Comparison of ENCODE assay signal across 34 mouse cellular contexts in genomic region chr10:127959161-127959679, GRCm38 (mm10). TPM values are rescaled to one million over a fixed set of nuclear protein-coding genes. Genes with fewer than 3 reads are reported as not detected.
DNase-seq lines count a peak whose midpoint lies in the region; ATAC-seq and TF ChIP-seq lines count a peak whose summit lies in the region.
"Had no signal": no experiment of that assay in that cellular context is flagged by ENCODE, and none has a peak within 500 bp of the region (broad histone marks: within the 10 kb centered on the region; RNA-seq: fewer than 3 reads in every experiment).

No protein-coding gene starts in this region.

- in situ Hi-C loops in CH12.LX (cut with MboI; ENCODE audit: low pct_ligation_motif_present, low pct_unique_long_range_greater_than_20kb, low sequenced_read_pairs), result no loop called here

- TF ChIP-seq POLR2A in CH12.LX (IDR thresholded peaks at IDR 0.05; ENCODE audit: low read depth, low read length), result no peak

- no peaks in the 10 kb centered on the region for H3K9me3 ChIP-seq in liver, embryonic 14.5 days (ENCODE audit: control insufficient read depth, low read length)
- H3K9me3 ChIP-seq in CH12.LX (replicated peaks; ENCODE audit: low read length), result peaks cover 4% of the 10 kb centered on the region
- H3K9me3 ChIP-seq: heart, embryonic 13.5 days; midbrain, embryonic 10.5 days; midbrain, embryonic 15.5 days; neural tube, embryonic 15.5 days; stomach, embryonic 15.5 days had no signal

- no peak for TF ChIP-seq EP300 in liver, embryonic 14.5 days (IDR thresholded peaks at IDR 0.05; ENCODE audit: low read depth)
- TF ChIP-seq EP300 in CH12.LX (IDR thresholded peaks at IDR 0.05; ENCODE audit: low read length), result no peak

- no peaks in the 10 kb centered on the region for H3K36me3 ChIP-seq in liver, embryonic 14.5 days (replicated peaks; ENCODE audit: control insufficient read depth, insufficient read depth, low read depth)
- H3K36me3 ChIP-seq in CH12.LX (replicated peaks in 1 of 2; ENCODE audit: control insufficient read depth in 1 of 2, insufficient read depth in 1 of 2, low read length in 1 of 2), result no peaks in the 10 kb centered on the region
- H3K36me3 ChIP-seq: heart, embryonic 13.5 days; midbrain, embryonic 10.5 days; midbrain, embryonic 15.5 days; neural tube, embryonic 15.5 days; stomach, embryonic 15.5 days had no signal

- H3K27me3 ChIP-seq in liver, embryonic 14.5 days (ENCODE audit: control insufficient read depth, insufficient read depth, low read length), result no peaks in the 10 kb centered on the region
- H3K27me3 ChIP-seq in CH12.LX (replicated peaks), result peaks cover 3% of the 10 kb centered on the region
- H3K27me3 ChIP-seq: heart, embryonic 13.5 days; midbrain, embryonic 15.5 days; neural tube, embryonic 15.5 days; stomach, embryonic 15.5 days had no signal

- no peak overlapping the region for H3K27ac ChIP-seq in liver, embryonic 14.5 days
- no peak overlapping the region for H3K27ac ChIP-seq in CH12.LX (ENCODE audit: insufficient read depth, low read depth)
- H3K27ac ChIP-seq: heart, adult 2 months; heart, embryonic 13.5 days; hindbrain, embryonic 14.5 days; midbrain, embryonic 10.5 days; midbrain, embryonic 15.5 days; neural tube, embryonic 15.5 days; stomach, embryonic 15.5 days had no signal

- 76% methylated on average over 7 of the region's 7 CpGs for WGBS in liver, embryonic 14.5 days (ENCODE audit: insufficient replicate concordance)

- H3K4me2 ChIP-seq in liver, embryonic 14.5 days (ENCODE audit: low read depth), result no peak overlapping the region
- no peak overlapping the region for H3K4me2 ChIP-seq in CH12.LX (ENCODE audit: insufficient read depth, low read depth, poor library complexity, severe bottlenecking)
- H3K4me2 ChIP-seq: heart, embryonic 13.5 days; hindbrain, embryonic 14.5 days; midbrain, embryonic 15.5 days; neural tube, embryonic 15.5 days; stomach, embryonic 15.5 days had no signal

- ATAC-seq in liver, embryonic 14.5 days (ENCODE audit: insufficient read depth), result no peak
- ATAC-seq in megakaryocyte progenitor cell, adult 5-6 weeks (replicated peaks; ENCODE audit: poor library complexity), result peak; percentile 42; the same call in 1 of the 2 replicates
- ATAC-seq: forebrain, embryonic 16.5 days; lung, postnatal 0 days; midbrain, embryonic 15.5 days had no signal

- peak; percentile 23 for DNase-seq in adrenal gland, postnatal 10 days
- no peak for DNase-seq in adrenal gland, adult 18-20 months (ENCODE audit: low spot score in 2 of 2)
- DNase-seq in liver, embryonic 14.5 days (ENCODE audit: low read depth in 3 of 3, low spot score in 3 of 3), result no peak
- no peak for DNase-seq in liver
- peak; percentile 9 for DNase-seq in CH12.LX (ENCODE audit: extremely low read depth)
- DNase-seq in testis, postnatal 14 days (ENCODE audit: low spot score), result no peak
- DNase-seq: cerebellum, adult 2 months; cerebellum, postnatal 14 days; heart, adult 2 months; heart, postnatal 10 days; kidney, adult 9 months; kidney, postnatal 10 days; layer of hippocampus, postnatal 36 days; left cerebral cortex, postnatal 4 days; lung, adult 18-20 months; lung, postnatal 4 days; retina, postnatal 1 day; right cerebral cortex, postnatal 14 days; thymus, adult 18-20 months had no signal

- TF ChIP-seq CTCF in liver, embryonic 14.5 days (IDR thresholded peaks at IDR 0.05; ENCODE audit: low read depth), result peak; percentile 28; the same call in 1 of the 2 replicates
- no peak for TF ChIP-seq CTCF in CH12.LX (conservative IDR thresholded peaks at IDR 0.05 in 1 of 2, IDR thresholded peaks at IDR 0.05 in 1 of 2; ENCODE audit: low read depth in 2 of 2, low read length in 2 of 2)

- dilution Hi-C loops in CH12.LX (cut with MboI; ENCODE audit: extremely low pct_ligation_motif_present, extremely low pct_unique_long_range_greater_than_20kb, low sequenced_read_pairs), result no loop called here

- no peak for TF ChIP-seq RAD21 in CH12.LX (IDR thresholded peaks at IDR 0.05; ENCODE audit: low read depth, low read length)

- H3K4me1 ChIP-seq in liver, embryonic 14.5 days (replicated peaks; ENCODE audit: control insufficient read depth in 2 of 2, insufficient read depth in 2 of 2, low read length in 1 of 2), result no peaks in the 10 kb centered on the region
- no peaks in the 10 kb centered on the region; a peak in 1 of 4 replicates for H3K4me1 ChIP-seq in CH12.LX (ENCODE audit: control insufficient read depth in 1 of 2, insufficient read depth in 2 of 2)
- H3K4me1 ChIP-seq: heart, embryonic 13.5 days; midbrain, embryonic 10.5 days; midbrain, embryonic 15.5 days; neural tube, embryonic 15.5 days; stomach, embryonic 15.5 days had no signal

- no peak overlapping the region for H3K9ac ChIP-seq in liver, embryonic 14.5 days (replicated peaks)
- H3K9ac ChIP-seq in CH12.LX (ENCODE audit: insufficient read depth, low read depth), result no peak overlapping the region
- H3K9ac ChIP-seq: heart, embryonic 13.5 days; hindbrain, embryonic 14.5 days; midbrain, embryonic 15.5 days; neural tube, embryonic 15.5 days; stomach, embryonic 15.5 days had no signal

- H3K4me3 ChIP-seq in liver, embryonic 14.5 days (ENCODE audit: insufficient read depth in 1 of 2, low read depth in 2 of 2, low read length in 2 of 2), result no peak overlapping the region
- no peak overlapping the region for H3K4me3 ChIP-seq in CH12.LX (replicated peaks in 1 of 3; ENCODE audit: low read depth in 2 of 3, low read length in 2 of 3, poor library complexity in 1 of 3)
- H3K4me3 ChIP-seq: erythroblast, embryonic 14.5 days; heart, adult 2 months; heart, embryonic 13.5 days; midbrain, embryonic 10.5 days; midbrain, embryonic 15.5 days; neural tube, embryonic 15.5 days; stomach, embryonic 15.5 days had no signal

- no peaks in the 10 kb centered on the region for H3K79me2 ChIP-seq in CH12.LX (replicated peaks; ENCODE audit: control insufficient read depth, extremely low read depth, insufficient read depth, poor library complexity, severe bottlenecking)

TF ChIP-seq in CH12.LX, 34 proteins besides CTCF, POLR2A, EP300 and RAD21:
- TF ChIP-seq MEF2A (IDR thresholded peaks at IDR 0.05; ENCODE audit: borderline replicate concordance, low read depth, low read length) (no peak), JUND (conservative IDR thresholded peaks at IDR 0.05; ENCODE audit: low read depth, low read length) (no peak), BHLHE40 (IDR thresholded peaks at IDR 0.05; ENCODE audit: low read depth, low read length) (no peak), UBTF (IDR thresholded peaks at IDR 0.05; ENCODE audit: low read depth, low read length) (no peak), MXI1 (IDR thresholded peaks at IDR 0.05; ENCODE audit: low read depth, low read length) (no peak), MAX (IDR thresholded peaks at IDR 0.05; ENCODE audit: low read length) (no peak), MYC (IDR thresholded peaks at IDR 0.05; ENCODE audit: low read depth, low read length) (no peak), HCFC1 (IDR thresholded peaks at IDR 0.05; ENCODE audit: low read depth, low read length) (no peak), PAX5 (IDR thresholded peaks at IDR 0.05; ENCODE audit: low read length) (no peak), NRF1 (IDR thresholded peaks at IDR 0.05; ENCODE audit: low read depth, low read length) (no peak), SMC3 (IDR thresholded peaks at IDR 0.05; ENCODE audit: low read depth, low read length) (no peak), JUN (IDR thresholded peaks at IDR 0.05; ENCODE audit: insufficient read depth, low read depth, low read length) (no peak), RCOR1 (conservative IDR thresholded peaks at IDR 0.05; ENCODE audit: low read depth, low read length) (no peak), ETS1 (conservative IDR thresholded peaks at IDR 0.05; ENCODE audit: low read depth, low read length) (no peak), CHD1 (IDR thresholded peaks at IDR 0.05; ENCODE audit: low read depth, low read length) (no peak), GABPA (IDR thresholded peaks at IDR 0.05; ENCODE audit: insufficient replicate concordance, low read depth, low read length) (no peak), TCF12 (IDR thresholded peaks at IDR 0.05; ENCODE audit: low read depth, low read length) (no peak), SIN3A (IDR thresholded peaks at IDR 0.05; ENCODE audit: low read length) (no peak), ELF1 (IDR thresholded peaks at IDR 0.05; ENCODE audit: low read depth, low read length) (no peak), POLR2AphosphoS2 (IDR thresholded peaks at IDR 0.05; ENCODE audit: low read depth, low read length) (no peak)

RNA-seq across cellular contexts. Expression of gene Hsd17b6, which starts 48.2 kb away (rescaled TPM):
- total RNA-seq in adrenal gland, postnatal 10 days (2021), result 10 to 100 TPM in 1 of 2 experiments, 1 to 10 TPM in 1; 9.5 to 23.7 TPM
- total RNA-seq in adrenal gland, adult 18-20 months (2021), result not detected
- not detected in 2 replicates for polyA plus RNA-seq in liver, embryonic 14.5 days (2012; rRNA removed)
- not detected in 2 replicates for polyA plus RNA-seq in liver, embryonic 14.5 days (2014; fragmentation: Nextera tagmentation; extraction: Ambion mirVana)
- total RNA-seq in CH12.LX (2012; rRNA removed) (0.08 TPM in 1 of 2 replicates, not detected in the other), CH12.LX (2014; rRNA removed) (not detected in 2 replicates)
- not detected in 2 replicates for polyA plus RNA-seq in CH12.LX (2012; ENCODE audit: insufficient read length, low read depth)
- not detected in 2 replicates for total RNA-seq in megakaryocyte progenitor cell, adult 5-6 weeks (2015)
- total RNA-seq in megakaryocyte progenitor cell, adult 5-6 weeks (2017), result not detected in 2 replicates
- total RNA-seq: gastrocnemius, adult 8-10 months; heart, adult 2 months; heart, postnatal 10 days; hematopoietic stem cell, adult 5-6 weeks; layer of hippocampus, postnatal 36 days; left cerebral cortex, postnatal 4 days had no signal
- polyA plus RNA-seq: cerebellum, adult 2 months; cortical plate, adult 2 months; erythroblast, embryonic 14.5 days; forebrain, embryonic 11.5 days; forebrain, embryonic 16.5 days; heart, adult 2 months; heart, embryonic 13.5 days; hindbrain, embryonic 14.5 days; limb, embryonic 14.5 days; lung, postnatal 0 days; midbrain, embryonic 10.5 days; midbrain, embryonic 15.5 days; neural tube, embryonic 15.5 days; stomach, embryonic 15.5 days had no signal

RNA-seq across cellular contexts. Expression of gene Prim1, which starts 55.7 kb away (rescaled TPM):
- total RNA-seq in adrenal gland, postnatal 10 days (2021), result 10 to 100 TPM; 11.2 to 16.4 TPM
- 1 to 10 TPM; 2.8 to 3.5 TPM for total RNA-seq in adrenal gland, adult 18-20 months (2021)
- polyA plus RNA-seq in liver, embryonic 14.5 days (2012; rRNA removed), result 26.3 and 42.0 TPM in 2 replicates
- polyA plus RNA-seq in liver, embryonic 14.5 days (2014; fragmentation: Nextera tagmentation; extraction: Ambion mirVana), result 78.2 and 84.1 TPM in 2 replicates
- 69.5 and 79.6 TPM in 2 replicates for total RNA-seq in CH12.LX (2012; rRNA removed)
- total RNA-seq in CH12.LX (2014; rRNA removed), result 151 and 171 TPM in 2 replicates
- polyA plus RNA-seq in CH12.LX (2012; ENCODE audit: insufficient read length, low read depth), result 101 and 102 TPM in 2 replicates
- total RNA-seq in megakaryocyte progenitor cell, adult 5-6 weeks (2015), result 109 and 117 TPM in 2 replicates
- total RNA-seq in megakaryocyte progenitor cell, adult 5-6 weeks (2017), result 116 and 131 TPM in 2 replicates

Comparison
In these comparisons a context has a peak if more than half of its experiments do, and no peak if none do; other contexts are left out.
1. DNase-seq: peak in adrenal gland, postnatal 10 days (single experiment) and CH12.LX (single experiment); none in adrenal gland, adult 18-20 months (0 of 2), liver, embryonic 14.5 days (0 of 3), liver (single experiment) and testis, postnatal 14 days (single experiment).
2. RNA of gene Hsd17b6, which starts 48.2 kb away (total RNA-seq): 9.5 to 23.7 TPM in adrenal gland, postnatal 10 days; 0.08 TPM in CH12.LX, not detected in adrenal gland, adult 18-20 months and not detected in megakaryocyte progenitor cell, adult 5-6 weeks; every median in the first group is over 4 times any median in the second.
3. RNA of gene Prim1, which starts 55.7 kb away (total RNA-seq): 69.5 to 171 TPM in CH12.LX and 109 to 131 TPM in megakaryocyte progenitor cell, adult 5-6 weeks; 11.2 to 16.4 TPM in adrenal gland, postnatal 10 days and 2.8 to 3.5 TPM in adrenal gland, adult 18-20 months; every median in the first group is over 4 times any median in the second.